Mouse (Mus musculus): ENCODE results near the gene Syn3. TPM values are rescaled to one million over a fixed set of nuclear protein-coding genes. Genes with fewer than 3 reads are reported as not detected.
"Not testable (repeated sequence)": the region's sequence is repeated elsewhere in the genome, so short reads cannot be mapped to it uniquely, and the experiment has no call there.

Gene Syn3
- polyA plus RNA-seq, 1 experiment from 2014 or later, result 1.3 TPM

DNA sequence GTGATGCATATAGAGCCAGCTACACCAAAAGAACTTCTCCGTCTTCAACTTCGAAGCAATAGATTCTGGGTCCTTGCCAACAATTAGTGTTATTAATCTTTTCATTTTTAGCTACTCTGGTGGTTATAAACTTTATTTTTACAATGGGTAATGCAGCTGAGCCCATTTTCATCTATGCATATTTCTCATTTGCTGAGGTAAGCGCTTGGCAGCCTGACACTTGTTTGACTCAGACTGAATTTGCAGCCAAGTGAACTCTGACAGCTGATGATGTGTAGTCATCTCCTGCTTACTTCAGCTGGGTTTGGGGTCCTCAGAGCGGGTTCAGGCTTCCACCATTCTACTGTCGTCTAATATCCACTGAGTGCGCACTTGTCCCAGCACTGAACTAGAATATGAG lies 369.6 kb downstream of the Syn3 start:
- ATAC-seq (ENCODE audit: low FRiP score, low TSS enrichment) (no peak), DNase-seq (ENCODE audit: low spot score) (no peak)
- H3K9ac ChIP-seq (ENCODE audit: low read length), result no peak overlapping the region
- no peaks in the 10 kb centered on the region for H3K36me3 ChIP-seq (ENCODE audit: control insufficient read depth, insufficient read depth, low read length)
- H3K9me3 ChIP-seq (ENCODE audit: control insufficient read depth, low read length), result no peaks in the 10 kb centered on the region
- H3K27me3 ChIP-seq (ENCODE audit: control insufficient read depth, insufficient read depth, low read length), result no peaks in the 10 kb centered on the region
- no peak for TF ChIP-seq CTCF (IDR thresholded peaks at IDR 0.05; ENCODE audit: low read depth)
- TF ChIP-seq EP300 (optimal IDR thresholded peaks at IDR 0.05), result no peak
- no peak overlapping the region for H3K4me3 ChIP-seq (ENCODE audit: low read depth, low read length)
- H3K4me2 ChIP-seq (replicated peaks; ENCODE audit: low read depth), result no peak overlapping the region
- H3K27ac ChIP-seq (replicated peaks), result no peak overlapping the region
- no peaks in the 10 kb centered on the region for H3K4me1 ChIP-seq (replicated peaks; ENCODE audit: control insufficient read depth, insufficient read depth)
- WGBS, result 56% methylated on average over 6 of the region's 6 CpGs

DNA sequence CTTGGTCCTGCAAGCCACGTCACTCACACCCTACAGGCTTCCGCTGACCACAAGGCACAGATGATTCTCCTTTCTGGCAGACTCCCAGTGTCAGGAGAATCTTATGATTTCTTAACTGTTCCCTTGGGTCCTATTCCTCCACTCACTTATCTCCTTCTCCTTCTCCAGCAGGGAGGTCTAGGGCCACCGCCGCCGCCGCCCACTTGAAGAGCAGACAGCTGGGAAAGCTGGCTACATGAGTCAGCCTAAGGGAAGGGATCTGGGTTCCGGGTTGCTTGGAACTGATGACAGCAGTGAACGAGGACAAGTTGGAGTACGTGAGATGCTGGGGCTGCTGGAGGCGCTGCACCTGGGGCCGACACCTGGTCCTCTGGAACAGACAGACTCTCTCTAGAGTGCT lies 372.2 kb downstream of the Syn3 start:
- Histone ChIP-seq H3K36me3 (ENCODE audit: control insufficient read depth, insufficient read depth, low read length) (no peaks in the 10 kb centered on the region), H3K4me2 (replicated peaks; ENCODE audit: low read depth) (no peak overlapping the region), H3K4me1 (replicated peaks; ENCODE audit: control insufficient read depth, insufficient read depth) (no peaks in the 10 kb centered on the region), H3K4me3 (ENCODE audit: low read depth, low read length) (no peak overlapping the region), H3K27me3 (ENCODE audit: control insufficient read depth, insufficient read depth, low read length) (no peaks in the 10 kb centered on the region), H3K9ac (ENCODE audit: low read length) (no peak overlapping the region), H3K9me3 (ENCODE audit: control insufficient read depth, low read length) (no peaks in the 10 kb centered on the region), H3K27ac (replicated peaks) (no peak overlapping the region)
- DNase-seq (ENCODE audit: low spot score), result no peak
- TF ChIP-seq CTCF (IDR thresholded peaks at IDR 0.05; ENCODE audit: low read depth), result no peak
- no peak for TF ChIP-seq EP300 (optimal IDR thresholded peaks at IDR 0.05)
- no peak for ATAC-seq (ENCODE audit: low FRiP score, low TSS enrichment)
- whole genome bisulfite sequencing, result 77% methylated on average over 11 of the region's 11 CpGs

DNA sequence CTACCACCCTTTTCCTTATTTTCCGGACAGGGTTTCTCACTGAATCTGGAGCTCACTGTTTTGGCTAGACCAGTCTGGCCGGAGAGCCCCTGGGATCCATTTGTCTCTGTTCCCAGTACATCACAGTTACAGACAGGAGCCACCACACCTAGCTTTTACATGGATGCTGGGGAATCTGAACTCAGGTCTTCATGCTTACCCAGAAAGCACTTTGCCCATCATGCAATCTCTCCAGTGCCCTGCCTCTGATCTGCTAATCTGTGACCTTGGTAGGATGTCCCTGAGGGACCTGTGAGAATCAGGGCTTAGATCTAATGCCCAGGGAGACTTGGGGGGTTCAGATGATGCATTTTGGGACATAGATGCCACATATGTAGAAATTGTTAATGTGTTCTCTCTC lies 373.3 kb downstream of the Syn3 start:
- no peaks in the 10 kb centered on the region for H3K27me3 ChIP-seq (ENCODE audit: control insufficient read depth, insufficient read depth, low read length)
- 86% methylated on average over 2 of the region's 2 CpGs for WGBS
- no peak overlapping the region for H3K9ac ChIP-seq (ENCODE audit: low read length)
- no peaks in the 10 kb centered on the region for H3K9me3 ChIP-seq (ENCODE audit: control insufficient read depth, low read length)
- DNase-seq (ENCODE audit: low spot score) (no peak), ATAC-seq (ENCODE audit: low FRiP score, low TSS enrichment) (no peak)
- no peak overlapping the region for H3K27ac ChIP-seq (replicated peaks)
- H3K4me3 ChIP-seq (ENCODE audit: low read depth, low read length), result no peak overlapping the region
- no peaks in the 10 kb centered on the region for H3K4me1 ChIP-seq (replicated peaks; ENCODE audit: control insufficient read depth, insufficient read depth)
- no peaks in the 10 kb centered on the region for H3K36me3 ChIP-seq (ENCODE audit: control insufficient read depth, insufficient read depth, low read length)
- TF ChIP-seq EP300 (optimal IDR thresholded peaks at IDR 0.05) (no peak), CTCF (IDR thresholded peaks at IDR 0.05; ENCODE audit: low read depth) (no peak)
- H3K4me2 ChIP-seq (replicated peaks; ENCODE audit: low read depth), result no peak overlapping the region

DNA sequence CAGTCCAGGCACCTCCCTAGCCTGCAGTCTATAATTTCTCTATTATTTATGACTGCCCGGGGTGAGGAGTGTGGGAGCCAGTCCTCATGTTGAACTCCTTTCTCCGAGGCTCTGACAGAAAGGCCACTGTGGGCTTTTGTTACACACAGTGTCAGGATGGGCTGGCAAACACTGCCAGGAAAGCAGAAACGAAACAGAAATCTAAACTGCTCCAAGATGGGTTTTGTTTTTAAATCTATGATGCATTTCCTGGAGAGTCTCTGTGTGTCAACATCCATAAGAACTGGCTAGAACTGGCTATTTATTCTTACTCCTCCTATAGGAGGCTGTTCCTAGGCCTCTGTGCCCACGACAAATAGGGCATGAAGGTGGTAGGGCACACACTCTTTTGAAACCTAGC lies 374.6 kb downstream of the Syn3 start:
- no peak overlapping the region for H3K4me3 ChIP-seq (ENCODE audit: low read depth, low read length)
- no peak overlapping the region for H3K4me2 ChIP-seq (replicated peaks; ENCODE audit: low read depth)
- no peak for TF ChIP-seq CTCF (IDR thresholded peaks at IDR 0.05; ENCODE audit: low read depth)
- no peak for TF ChIP-seq EP300 (optimal IDR thresholded peaks at IDR 0.05)
- no peaks in the 10 kb centered on the region for H3K9me3 ChIP-seq (ENCODE audit: control insufficient read depth, low read length)
- 44% methylated on average over 4 of the region's 4 CpGs for WGBS
- no peak for ATAC-seq (ENCODE audit: low FRiP score, low TSS enrichment)
- H3K4me1 ChIP-seq (replicated peaks; ENCODE audit: control insufficient read depth, insufficient read depth), result no peaks in the 10 kb centered on the region
- no peak for DNase-seq (ENCODE audit: low spot score)
- H3K9ac ChIP-seq (ENCODE audit: low read length), result no peak overlapping the region
- H3K27ac ChIP-seq (replicated peaks), result no peak overlapping the region
- H3K36me3 ChIP-seq (ENCODE audit: control insufficient read depth, insufficient read depth, low read length), result no peaks in the 10 kb centered on the region
- no peaks in the 10 kb centered on the region for H3K27me3 ChIP-seq (ENCODE audit: control insufficient read depth, insufficient read depth, low read length)

DNA sequence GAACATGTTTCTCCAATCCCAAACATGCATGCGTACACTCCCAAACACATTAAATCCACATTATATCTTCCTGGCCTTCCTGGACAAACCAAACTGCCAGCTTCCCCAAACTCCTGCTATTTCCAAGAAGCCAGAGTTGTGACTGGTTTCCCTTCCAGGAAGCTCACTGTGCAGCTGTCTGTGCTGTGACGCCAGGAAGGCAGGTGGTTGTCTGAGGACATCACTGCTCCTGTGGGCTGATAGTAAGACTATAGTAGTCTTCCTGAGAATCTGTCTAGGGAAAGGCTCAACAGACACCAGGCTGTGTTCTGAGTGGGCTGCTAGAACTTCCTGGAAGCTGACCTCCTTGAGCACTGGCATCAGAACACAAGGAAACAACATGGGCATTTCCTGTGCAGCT lies 375.5 kb downstream of the Syn3 start:
- Histone ChIP-seq H3K27ac (replicated peaks) (no peak overlapping the region), H3K36me3 (ENCODE audit: control insufficient read depth, insufficient read depth, low read length) (no peaks in the 10 kb centered on the region), H3K4me1 (replicated peaks; ENCODE audit: control insufficient read depth, insufficient read depth) (no peaks in the 10 kb centered on the region), H3K9ac (ENCODE audit: low read length) (no peak overlapping the region), H3K27me3 (ENCODE audit: control insufficient read depth, insufficient read depth, low read length) (no peaks in the 10 kb centered on the region), H3K4me2 (replicated peaks; ENCODE audit: low read depth) (no peak overlapping the region), H3K9me3 (ENCODE audit: control insufficient read depth, low read length) (no peaks in the 10 kb centered on the region), H3K4me3 (ENCODE audit: low read depth, low read length) (no peak overlapping the region)
- DNase-seq (ENCODE audit: low spot score) (no peak), ATAC-seq (ENCODE audit: low FRiP score, low TSS enrichment) (no peak)
- TF ChIP-seq EP300 (optimal IDR thresholded peaks at IDR 0.05) (no peak), CTCF (IDR thresholded peaks at IDR 0.05; ENCODE audit: low read depth) (no peak)
- WGBS, result 78% methylated on average over 2 of the region's 2 CpGs

DNA sequence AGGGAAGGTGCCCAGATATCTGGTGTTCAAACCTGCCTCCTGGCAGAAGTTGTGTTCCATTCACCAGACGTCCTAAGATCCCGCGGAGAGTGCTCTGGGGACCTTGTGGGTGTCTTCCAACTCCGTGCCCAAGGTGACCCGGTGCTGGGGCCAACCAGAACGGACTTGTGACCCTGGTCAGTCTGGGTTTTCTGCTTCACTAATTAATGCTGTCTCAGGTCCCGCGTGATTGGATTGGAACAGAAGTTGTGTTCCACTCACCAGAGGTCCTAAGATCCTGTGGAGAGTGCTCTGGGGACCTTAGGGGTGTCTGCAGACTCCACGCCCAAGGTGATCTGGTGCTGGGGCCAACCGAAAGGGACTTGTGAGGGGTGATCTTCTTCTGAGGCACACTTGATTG lies 376.2 kb downstream of the Syn3 start:
- H3K9ac ChIP-seq (ENCODE audit: low read length); H3K27ac ChIP-seq (replicated peaks): not testable (repeated sequence)
- 96% methylated on average over 10 of the region's 10 CpGs for WGBS

More for the DNA sequence above, 376.2 kb downstream of the Syn3 start:
- H3K9me3 ChIP-seq (ENCODE audit: control insufficient read depth, low read length); ATAC-seq (ENCODE audit: low FRiP score, low TSS enrichment); H3K4me3 ChIP-seq (ENCODE audit: low read depth, low read length); H3K27me3 ChIP-seq (ENCODE audit: control insufficient read depth, insufficient read depth, low read length); DNase-seq (ENCODE audit: low spot score); H3K36me3 ChIP-seq (ENCODE audit: control insufficient read depth, insufficient read depth, low read length); H3K4me2 ChIP-seq (replicated peaks; ENCODE audit: low read depth); H3K4me1 ChIP-seq (replicated peaks; ENCODE audit: control insufficient read depth, insufficient read depth): not testable (repeated sequence)
